Comparison of ENCODE assay signal across 23 mouse cellular contexts in the genomic region with DNA sequence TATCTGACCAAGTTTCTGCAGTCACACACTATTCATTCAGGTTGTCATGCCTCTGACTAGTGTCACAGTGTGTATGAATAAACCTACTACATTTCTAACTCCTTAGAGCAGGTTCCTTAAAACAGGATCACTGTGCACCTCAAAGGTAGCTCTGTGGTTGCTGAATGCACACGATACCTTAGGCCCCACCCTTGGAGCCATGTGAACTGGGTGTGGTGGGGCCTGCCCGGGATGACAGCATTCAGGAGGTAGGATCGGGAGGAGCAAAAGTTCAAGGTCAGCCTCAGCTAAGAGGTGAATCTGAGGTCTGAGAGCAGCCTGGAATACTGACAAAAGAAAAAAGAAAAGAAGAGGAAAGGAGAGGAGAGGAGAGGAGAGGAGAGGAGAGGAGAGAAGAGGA. TPM values are rescaled to one million over a fixed set of nuclear protein-coding genes. Genes with fewer than 3 reads are reported as not detected.
"Had no signal": no experiment of that assay in that cellular context is flagged by ENCODE, and none has a peak within 500 bp of the region (broad histone marks: within the 10 kb centered on the region; RNA-seq: fewer than 3 reads in every experiment).

No protein-coding gene starts in this region.

- ATAC-seq: liver, postnatal 0 days; lung, postnatal 0 days; midbrain, embryonic 16.5 days had no signal

- H3K36me3 ChIP-seq: lung, embryonic 15.5 days; midbrain, embryonic 10.5 days; midbrain, embryonic 12.5 days; neural tube, embryonic 13.5 days; neural tube, embryonic 15.5 days had no signal

- H3K27me3 ChIP-seq: lung, embryonic 15.5 days; midbrain, embryonic 12.5 days; neural tube, embryonic 13.5 days; neural tube, embryonic 15.5 days had no signal

- H3K4me1 ChIP-seq: midbrain, embryonic 10.5 days; midbrain, embryonic 12.5 days; neural tube, embryonic 13.5 days; neural tube, embryonic 15.5 days had no signal

- H3K4me3 ChIP-seq: lung, embryonic 15.5 days; megakaryocyte, embryonic 14.5 days; midbrain, embryonic 10.5 days; midbrain, embryonic 12.5 days; myocyte; neural tube, embryonic 13.5 days; neural tube, embryonic 15.5 days had no signal

- H3K4me2 ChIP-seq: lung, embryonic 15.5 days; midbrain, embryonic 12.5 days; neural tube, embryonic 13.5 days; neural tube, embryonic 15.5 days had no signal

- H3K9me3 ChIP-seq: lung, embryonic 15.5 days; megakaryocyte, embryonic 14.5 days; midbrain, embryonic 10.5 days; midbrain, embryonic 12.5 days; neural tube, embryonic 13.5 days; neural tube, embryonic 15.5 days had no signal

- H3K27ac ChIP-seq: lung, embryonic 15.5 days; macrophage; midbrain, embryonic 10.5 days; midbrain, embryonic 12.5 days; neural tube, embryonic 13.5 days; neural tube, embryonic 15.5 days had no signal

- DNase-seq: liver, postnatal 0 days; lung, adult 2 months; lung, postnatal 14 days; lung, postnatal 36 days; midbrain, embryonic 14.5 days; retina, postnatal 1 day; right cerebral cortex, adult 18-20 months; right cerebral cortex, postnatal 25 days; right cerebral cortex, postnatal 4 days; spleen, adult 18-20 months; thymus, adult 2 months; thymus, postnatal 25 days; thymus, postnatal 4 days had no signal

- H3K9ac ChIP-seq: liver, postnatal 0 days; lung, embryonic 15.5 days; midbrain, embryonic 12.5 days; neural tube, embryonic 13.5 days; neural tube, embryonic 15.5 days had no signal

RNA-seq across cellular contexts. Expression of a gene that starts 19.3 kb away (rescaled TPM):
- polyA plus RNA-seq: macrophage had no signal
